Mouse (Mus musculus): ENCODE results near the gene Cdk19.
"Not testable (repeated sequence)": the region's sequence is repeated elsewhere in the genome, so short reads cannot be mapped to it uniquely, and the experiment has no call there.

The Cdk19 gene

DNA sequence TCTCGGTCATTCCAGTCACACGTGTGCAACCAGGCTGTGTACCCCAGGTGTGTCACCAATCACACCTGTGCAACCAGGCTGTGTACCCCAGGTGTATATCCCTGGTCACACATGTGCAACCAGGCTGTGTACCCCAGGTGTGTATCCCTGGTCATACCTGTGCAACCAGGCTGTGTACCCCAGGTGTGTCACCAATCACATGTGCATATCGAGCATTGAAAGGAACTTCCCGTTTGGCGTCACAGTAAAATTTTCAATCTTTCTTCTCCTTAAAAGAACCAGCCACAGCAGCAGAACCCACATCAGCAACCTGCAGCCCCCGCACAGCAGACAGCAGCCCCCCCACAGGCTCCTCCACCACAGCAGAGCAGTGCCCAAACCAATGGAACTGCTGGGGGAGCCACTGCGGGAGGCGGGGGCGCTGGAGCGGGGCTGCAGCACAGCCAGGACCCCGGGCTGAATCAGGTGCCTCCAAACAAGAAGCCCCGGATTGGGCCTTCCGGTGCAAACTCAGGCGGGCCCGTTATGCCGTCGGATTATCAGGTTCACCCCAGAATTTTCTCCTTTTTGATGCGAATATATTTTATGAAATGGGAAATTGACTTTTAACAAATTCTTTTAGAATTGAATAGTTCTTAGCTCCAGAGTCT lies 138.2 kb downstream of the Cdk19 start:
- DNase-seq (ENCODE audit: inconsistent age in 2 of 2, low spot score in 1 of 2) = no peak

DNA sequence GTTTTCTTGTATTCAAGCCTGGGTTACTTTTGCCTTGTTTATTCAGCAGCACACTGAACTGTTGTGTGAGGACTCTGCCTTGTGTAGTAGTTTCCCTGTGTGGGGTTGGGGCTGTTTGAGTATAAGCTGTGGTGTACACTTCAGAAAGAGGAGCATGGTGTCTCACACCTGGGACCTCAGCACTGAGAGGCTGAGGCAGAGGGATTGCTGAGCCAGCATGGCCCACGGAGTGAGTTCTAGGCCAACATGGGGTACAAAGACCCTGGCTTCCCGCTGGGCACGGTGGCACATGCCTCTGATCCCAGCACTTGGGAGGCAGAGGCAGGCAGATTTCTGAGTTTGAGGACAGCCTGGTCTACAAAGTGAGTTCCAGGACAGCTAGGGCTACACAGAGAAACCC lies 139.3 kb downstream of the Cdk19 start:
- DNase-seq (ENCODE audit: inconsistent age in 2 of 2, low spot score in 1 of 2) = no peak

DNA sequence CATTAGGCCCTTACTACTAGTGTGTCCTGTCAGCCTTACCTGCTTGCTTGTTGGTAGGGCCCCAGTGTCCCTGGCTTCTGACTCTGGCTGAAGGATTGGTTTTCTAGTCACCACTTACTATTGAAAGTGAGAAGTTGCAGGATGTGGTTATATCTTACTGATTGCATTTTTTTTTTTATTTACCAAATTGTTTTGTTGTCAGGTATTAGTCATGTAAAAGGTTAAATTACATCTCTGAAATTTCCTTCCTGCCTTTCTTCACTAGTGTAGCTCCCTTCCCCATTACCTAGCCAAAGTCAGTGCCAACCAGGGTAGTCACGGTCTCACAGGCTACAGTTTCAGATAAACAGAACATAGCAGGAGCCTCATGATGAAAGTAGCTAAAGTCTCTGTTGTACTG lies 139.9 kb downstream of the Cdk19 start:
- DNase-seq (ENCODE audit: inconsistent age in 2 of 2, low spot score in 1 of 2) = no peak

DNA sequence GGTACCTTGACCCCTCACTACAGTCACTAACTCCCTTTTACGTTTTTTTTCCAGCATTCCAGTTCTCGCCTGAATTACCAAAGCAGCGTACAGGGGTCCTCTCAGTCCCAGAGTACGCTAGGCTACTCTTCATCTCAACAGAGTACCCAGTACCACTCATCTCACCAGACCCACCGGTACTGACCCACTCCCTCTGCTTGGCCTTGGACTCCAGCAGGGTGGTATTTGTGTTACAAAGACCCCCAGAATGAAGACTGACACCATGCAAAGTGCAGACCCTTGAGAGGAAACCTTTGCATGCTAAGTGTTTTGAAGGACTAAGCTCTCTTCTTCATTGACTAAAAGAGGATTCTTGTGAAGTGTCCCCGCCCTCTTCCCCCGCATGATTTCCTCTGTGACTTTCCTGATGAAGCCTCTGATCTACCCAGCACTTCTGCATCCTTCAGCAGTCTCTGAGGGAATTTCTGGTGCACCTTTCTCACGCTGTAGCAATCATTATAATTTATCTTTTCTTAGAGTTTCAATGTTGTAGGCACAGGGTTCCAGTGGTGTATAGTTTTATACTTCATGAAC lies 140.3 kb downstream of the Cdk19 start:
- no peak for DNase-seq (ENCODE audit: inconsistent age in 2 of 2, low spot score in 1 of 2)

DNA sequence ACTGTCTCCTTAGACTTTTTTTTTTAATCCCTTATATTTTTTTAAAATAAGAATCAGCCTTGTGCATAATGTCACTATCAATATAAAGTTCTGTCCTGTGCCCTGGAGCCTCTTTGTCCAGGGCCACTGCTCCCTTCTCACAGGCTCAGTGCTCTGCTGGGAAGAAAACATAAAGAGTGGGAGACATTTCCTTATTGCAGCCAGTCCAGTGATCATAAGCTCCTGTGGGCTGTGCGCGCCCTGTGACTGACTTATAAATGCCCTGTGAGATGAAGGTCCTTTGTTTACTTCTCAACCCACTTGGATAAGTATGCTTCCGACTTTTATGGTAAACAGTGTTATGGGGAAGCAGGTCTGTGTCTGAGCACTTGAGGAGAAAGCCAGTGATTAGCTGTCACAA lies 142.2 kb downstream of the Cdk19 start:
- no peak for DNase-seq (ENCODE audit: inconsistent age in 2 of 2, low spot score in 1 of 2)

DNA sequence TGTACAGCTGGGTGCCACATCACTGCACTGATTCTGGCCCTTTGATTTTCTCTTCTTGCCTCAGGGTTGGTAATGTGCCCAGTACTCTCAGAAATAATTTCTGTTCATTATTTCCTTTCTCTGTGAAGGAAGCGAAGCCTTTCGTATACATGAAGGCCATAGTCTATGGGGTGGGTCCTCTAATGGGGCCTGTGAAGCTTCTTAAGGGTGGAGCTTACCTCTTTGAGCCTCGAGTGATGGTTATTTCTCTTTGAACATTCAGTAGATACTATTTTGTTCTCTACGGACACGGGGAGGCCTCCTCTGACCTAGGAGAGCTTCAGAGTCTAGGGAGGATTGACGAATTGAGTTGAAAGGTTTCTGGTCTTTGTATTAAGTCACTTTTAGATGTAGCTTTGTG lies 142.9 kb downstream of the Cdk19 start:
- no peak for DNase-seq (ENCODE audit: inconsistent age in 2 of 2, low spot score in 1 of 2)

DNA sequence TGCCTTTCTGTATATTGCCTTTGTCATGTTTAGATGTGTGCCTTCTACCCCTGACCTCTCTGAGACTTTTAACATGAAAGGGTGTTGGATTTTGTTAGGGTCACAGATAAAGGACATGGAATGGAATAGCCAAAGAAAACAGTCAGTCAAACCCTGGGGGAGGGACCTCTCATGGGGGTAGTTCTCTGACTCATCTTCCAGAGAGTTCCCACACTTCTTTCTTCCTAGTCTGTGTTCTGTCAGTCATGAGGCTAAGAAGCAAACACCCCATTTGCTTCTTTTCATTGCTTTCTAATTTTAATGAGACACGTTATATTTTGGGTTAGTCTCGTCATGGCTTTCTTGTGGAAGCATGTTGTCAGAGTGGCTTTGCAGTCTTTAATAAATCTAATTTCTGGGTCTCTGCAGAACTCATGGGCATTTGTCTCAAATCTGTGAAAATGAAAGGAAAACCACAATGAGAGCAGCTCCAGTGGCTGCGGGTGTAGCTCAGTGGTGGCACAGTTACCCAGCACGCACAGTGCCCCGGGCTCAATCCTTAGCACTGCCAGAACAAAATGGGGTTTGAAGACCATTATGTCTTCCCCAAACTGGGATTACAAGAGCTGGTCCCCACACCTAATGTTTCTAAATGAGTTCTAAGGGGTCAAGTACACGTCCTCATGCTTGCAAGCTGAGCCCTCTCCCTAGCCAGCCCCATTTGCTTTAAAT lies 149.9 kb downstream of the Cdk19 start:
- DNase-seq (ENCODE audit: inconsistent age in 2 of 2, low spot score in 1 of 2) = no peak

DNA sequence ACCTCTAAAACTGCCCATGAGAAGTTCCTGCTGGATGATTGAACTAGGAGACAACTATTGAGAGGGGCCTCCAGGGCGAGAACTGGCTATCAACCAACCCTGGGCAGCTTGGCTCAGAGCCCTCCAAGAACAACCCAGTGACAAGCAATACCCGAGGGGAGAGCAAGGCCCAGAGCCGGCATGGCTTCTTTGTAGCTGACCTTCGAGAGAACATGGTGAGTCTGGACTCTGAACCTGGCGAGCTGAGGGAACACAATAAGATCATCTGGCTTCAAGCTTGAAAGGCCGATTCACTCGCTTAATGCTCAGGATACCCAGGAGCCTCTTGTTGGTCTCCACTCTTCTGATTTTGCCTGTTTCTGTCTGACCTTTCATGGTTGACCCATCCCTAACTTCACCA lies 151.8 kb downstream of the Cdk19 start:
- no peak for DNase-seq (ENCODE audit: inconsistent age in 2 of 2, low spot score in 1 of 2)

DNA sequence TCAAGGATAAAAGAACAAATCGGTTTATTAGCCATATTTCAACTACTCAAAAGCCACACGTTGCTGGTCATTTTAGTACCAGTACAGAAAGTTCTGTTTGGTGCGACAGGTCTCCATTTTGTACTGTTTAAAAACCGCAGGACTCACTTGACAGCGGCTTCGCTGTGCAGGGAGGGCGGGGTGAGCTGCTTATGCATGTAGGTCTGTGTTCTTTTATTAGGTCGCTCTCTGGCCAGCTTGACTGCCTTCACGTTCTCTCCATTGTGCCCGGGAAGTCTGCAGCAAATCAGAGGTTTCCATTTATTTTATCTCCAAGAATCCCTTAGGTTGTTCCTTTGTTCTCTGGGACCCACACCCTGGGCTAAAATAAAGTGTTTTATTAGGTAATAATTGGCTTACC lies 152.4 kb downstream of the Cdk19 start:
- no peak for DNase-seq (ENCODE audit: inconsistent age in 2 of 2, low spot score in 1 of 2)

DNA sequence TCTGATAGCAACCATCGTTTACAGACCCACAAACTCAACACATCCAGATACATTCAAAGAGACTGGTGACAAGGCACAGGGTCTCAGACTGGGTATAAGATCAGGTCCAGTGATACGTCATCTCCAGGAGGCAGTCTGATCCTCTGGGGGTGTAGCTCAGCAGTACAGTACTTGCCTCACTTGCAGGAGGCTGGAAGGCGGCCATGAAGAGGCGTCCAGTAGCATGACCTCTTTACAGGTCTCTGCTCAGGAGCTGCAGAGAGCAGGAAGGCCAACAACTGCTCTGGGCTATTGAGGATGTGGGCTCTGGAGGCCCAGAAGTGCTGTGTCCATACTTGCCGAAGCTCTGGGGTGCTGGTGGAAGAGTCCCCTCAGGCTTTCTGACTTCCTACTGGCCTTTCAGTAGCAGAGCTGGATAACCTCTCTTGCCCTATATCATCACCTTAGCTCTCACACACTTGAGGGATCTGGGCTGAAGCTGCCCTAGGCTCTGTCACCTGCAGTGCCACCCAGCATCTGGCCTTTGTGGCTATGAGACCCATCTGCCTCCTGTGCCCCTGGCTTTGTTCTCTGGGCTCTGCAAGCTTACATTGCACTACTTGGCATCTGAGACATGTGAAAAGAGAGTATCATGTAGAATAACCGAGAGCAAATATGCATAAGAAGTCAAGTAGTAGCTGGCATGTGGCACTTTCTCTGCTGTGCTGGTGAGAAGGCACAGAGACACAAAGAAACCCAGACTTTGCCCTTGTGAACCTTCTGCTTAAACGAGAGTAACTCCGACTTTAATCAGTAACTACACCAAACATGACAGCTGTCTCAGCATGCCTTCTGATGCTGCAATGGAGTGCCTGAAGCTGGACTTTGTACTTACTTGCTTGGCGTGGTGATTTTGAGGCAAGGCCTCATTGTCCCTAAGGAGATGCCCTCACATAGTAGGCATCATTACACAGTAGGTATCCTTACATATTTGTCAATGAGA lies 155.1 kb downstream of the Cdk19 start:
- no peak for DNase-seq (ENCODE audit: inconsistent age in 2 of 2, low spot score in 1 of 2)

DNA sequence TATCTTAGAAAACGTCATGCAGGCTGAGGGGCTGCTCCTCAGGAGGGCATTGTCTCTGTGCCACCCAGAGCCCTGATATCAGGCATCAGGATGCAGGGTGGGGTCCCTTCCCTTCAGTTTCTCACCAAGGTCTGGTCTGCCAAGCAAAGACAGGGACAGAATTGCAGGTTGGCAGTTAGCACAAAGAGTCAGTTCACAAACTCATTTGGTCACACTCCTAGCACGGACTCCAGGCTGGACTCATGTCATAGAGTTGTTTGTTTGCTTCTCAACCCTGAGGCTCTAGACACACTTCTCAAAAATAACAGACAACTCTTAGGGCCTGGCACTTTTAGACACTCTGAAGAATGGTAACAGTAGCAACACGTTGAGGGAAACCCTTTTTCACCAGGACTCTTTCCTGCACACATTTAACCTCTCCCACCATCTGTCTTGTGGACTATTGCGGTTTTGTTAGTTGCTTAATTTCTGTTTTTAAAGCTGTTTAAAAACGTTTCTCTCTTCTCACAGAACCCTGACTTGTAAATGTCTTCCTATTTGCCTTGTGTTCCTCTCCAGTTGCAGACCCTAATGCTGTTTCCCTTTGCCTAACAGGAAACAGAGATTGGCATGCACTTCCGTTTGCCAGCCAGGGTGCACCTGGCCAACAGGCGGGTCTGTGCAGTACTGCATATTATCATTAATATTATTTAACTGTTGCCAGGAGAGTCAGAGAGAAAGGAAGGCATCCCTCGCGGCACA lies 158.1 kb downstream of the Cdk19 start:
- no peak for DNase-seq (ENCODE audit: inconsistent age in 2 of 2, low spot score in 1 of 2)

DNA sequence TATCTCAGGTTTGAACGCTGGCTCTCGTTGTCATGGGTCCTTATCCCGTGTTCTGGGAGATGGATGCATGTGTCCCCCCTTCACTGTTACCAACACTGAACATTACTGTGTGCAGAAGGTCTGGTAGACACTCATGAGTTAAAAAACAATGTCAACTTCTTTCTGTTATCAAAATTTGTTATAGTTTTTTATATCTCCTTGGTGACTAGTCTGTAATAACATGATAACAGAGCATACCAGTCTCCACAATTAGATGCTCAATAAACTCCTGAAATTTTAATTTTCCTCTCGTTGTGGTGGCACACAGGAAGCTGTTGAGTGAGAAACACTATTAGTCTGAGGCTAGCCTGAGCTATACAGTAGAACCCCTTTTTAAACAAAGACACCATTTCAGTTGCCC lies 159.1 kb downstream of the Cdk19 start:
- DNase-seq (ENCODE audit: inconsistent age in 2 of 2, low spot score in 1 of 2) = no peak

DNA sequence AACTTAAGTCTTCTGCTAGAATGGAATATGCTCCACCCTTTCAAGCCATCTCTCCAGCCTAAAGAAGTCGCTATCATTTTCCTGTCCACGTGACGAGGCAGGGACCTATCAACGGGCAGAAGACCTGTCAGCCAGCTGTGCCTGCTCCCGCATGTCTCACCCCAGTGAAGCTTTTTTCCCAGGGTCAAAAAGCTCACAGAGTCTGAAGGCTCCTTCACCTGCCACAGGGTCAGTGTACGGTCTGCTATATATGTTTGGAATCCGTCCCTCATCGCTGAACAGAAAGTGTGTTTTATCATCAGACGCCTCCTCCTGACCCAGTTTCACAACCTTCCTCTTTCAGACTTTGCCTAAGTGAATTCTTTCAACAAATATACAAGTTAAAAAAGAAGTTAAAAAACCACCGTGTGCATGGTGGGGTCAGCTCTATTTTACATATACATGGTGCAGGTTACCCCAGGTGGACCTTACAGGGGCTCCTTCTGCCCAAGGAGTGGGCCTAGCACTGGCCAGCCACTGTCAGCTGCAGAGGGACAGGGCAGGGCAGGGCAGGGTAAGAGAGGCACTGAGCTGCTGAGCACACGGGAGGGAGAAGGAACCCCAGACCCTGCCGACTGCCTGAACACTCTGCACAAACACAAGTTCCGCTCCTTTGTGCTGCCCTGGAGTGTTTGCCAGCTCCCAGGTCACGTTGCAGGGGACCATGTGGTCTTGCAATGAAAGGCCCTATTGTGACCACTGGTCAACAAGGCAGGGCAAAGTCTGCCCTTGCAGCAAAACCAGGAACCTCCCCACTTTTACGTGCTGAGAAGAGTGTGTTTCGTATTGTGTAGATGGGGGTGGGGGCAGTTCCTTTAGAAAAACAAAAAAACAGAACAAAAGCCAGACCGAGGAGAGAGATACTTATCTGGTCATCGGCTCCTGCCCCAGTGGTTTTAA lies 160.2 kb downstream of the Cdk19 start:
- no peak for DNase-seq (ENCODE audit: inconsistent age in 2 of 2, low spot score in 1 of 2)

DNA sequence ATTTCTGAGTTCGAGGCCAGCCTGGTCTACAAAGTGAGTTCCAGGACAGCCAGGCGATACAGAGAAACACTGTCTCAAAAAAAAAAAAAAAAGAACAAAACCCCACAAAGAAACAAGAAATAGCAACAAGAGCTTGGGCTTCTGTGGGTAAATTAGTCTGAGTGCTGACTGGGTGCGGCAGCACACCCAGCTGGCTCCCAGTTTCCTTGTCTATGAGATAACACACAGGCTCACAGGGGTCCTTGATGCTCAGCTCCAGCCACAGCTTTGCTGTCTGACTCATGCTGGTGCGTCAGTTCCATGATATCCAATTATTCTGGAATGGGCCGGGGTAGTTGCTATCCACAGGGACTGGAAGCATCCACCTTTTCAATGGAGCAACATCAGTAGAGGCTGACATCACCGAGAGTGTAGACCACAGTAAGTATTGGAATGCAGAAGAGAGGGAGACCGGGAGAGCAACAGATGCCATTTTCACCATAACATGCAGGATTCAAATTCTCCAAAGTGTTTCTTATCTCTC lies 161.4 kb downstream of the Cdk19 start:
- DNase-seq (ENCODE audit: inconsistent age in 2 of 2, low spot score in 1 of 2) = no peak

DNA sequence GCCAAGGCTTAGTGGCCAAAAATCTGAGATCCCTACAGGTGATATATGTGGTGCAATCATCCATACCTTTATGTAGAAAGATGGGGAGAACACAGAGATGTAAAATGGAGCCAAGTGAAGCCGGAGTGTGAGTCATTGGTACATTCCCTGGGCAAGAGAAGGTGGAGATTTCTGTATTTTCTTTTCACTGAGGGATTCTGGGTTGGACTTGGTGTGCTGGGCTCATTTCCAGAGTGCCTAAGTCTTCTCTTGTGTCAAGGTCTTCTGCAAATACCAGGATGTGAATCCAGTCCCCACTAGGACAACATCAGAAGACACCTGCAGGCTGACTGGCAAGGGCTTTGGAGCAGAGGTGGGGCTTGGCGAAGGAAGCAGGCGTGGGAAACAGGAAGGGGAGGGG lies 163.4 kb downstream of the Cdk19 start:
- DNase-seq (ENCODE audit: inconsistent age in 2 of 2, low spot score in 1 of 2) = no peak

DNA sequence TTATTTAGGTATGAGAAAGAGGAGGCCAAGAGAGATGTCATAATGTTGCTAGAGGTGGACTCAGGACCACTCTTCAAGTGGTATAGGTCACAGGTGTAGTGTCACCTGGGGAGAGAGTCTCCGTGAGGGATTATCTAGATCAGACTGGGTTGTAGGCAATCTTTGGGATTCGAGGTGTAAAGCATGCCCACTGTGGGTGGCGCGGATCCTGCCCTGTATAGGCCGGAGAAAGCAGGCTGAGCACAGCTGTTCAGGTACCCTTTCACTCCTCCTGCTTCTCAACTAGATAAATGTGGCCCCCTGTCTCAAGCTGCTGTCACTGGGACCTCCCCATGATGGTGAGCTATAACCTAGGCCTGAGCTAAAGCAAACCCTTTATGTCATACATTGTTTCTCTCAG lies 171.0 kb downstream of the Cdk19 start:
- DNase-seq (ENCODE audit: inconsistent age in 2 of 2, low spot score in 1 of 2) = no peak

DNA sequence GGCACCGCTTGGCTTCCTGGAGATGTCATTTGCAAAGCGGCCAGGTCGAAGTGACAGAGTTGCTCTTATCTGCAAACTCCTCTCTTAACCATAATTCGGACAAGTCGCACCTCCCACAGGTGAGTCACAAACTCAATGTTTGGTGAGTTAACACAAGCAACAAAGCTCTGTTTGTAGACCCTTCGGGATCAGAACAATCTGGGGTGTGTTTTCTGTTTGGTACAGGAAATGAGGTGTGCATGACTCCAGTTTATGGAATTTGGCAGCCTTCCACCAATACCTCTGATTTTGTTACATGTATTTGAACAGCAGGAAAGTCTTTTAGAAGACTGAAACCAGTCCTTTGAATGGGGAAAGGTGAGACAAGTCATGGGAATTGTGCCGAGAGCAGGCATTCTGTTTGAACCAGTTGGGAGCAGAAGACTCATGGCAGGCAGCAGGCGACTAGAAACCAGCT lies 171.9 kb downstream of the Cdk19 start:
- DNase-seq (ENCODE audit: inconsistent age in 2 of 2, low spot score in 1 of 2) = no peak

DNA sequence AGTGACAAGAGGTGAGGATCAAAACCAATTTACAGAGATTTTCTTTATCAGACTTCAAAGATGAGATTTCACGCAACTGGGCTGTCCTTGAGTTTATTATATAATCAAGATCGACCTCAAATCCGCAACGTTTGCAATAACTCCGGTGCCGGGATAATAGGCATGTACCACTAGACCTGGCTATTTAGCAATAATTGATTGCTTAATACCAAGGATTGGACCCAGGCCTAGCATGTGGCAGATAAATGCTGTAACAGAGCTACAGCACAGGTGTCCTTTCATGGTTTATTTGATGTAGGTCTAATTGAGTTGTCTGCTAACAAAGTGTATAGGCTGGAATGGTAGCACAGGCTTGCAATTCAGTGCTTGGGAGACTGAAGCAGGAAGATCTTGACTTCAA lies 172.8 kb downstream of the Cdk19 start:
- DNase-seq (ENCODE audit: inconsistent age in 2 of 2, low spot score in 1 of 2) = no peak

DNA sequence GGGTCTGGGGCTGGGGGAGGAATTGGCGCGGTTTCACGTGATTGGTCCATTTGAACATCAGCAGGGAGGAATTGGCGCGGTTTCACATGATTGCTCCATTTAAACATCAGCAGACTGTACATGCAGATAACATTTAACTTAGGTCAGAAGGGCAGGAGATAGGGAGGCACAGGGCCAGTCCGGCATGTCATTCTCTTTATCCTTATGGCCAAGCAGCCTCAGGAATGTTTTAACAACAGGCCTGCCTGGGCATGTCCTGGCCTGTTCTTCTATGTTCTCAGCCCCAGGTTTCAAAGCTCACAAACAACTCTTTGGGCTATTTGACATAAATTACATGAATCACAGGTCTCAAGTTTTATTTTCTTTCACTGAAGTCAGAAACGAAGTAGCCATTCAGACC lies 173.6 kb downstream of the Cdk19 start:
- DNase-seq (ENCODE audit: inconsistent age in 2 of 2, low spot score in 1 of 2) = not testable (repeated sequence)
